Mouse (Mus musculus): ENCODE results near the gene Ddx39.

- TF ChIP-seq POLR2A (IDR thresholded peaks at IDR 0.05; ENCODE audit: control insufficient read depth in 1 of 2, insufficient read depth in 1 of 2, low read depth in 1 of 2, low read length in 2 of 2, poor library complexity in 1 of 2): no peak
- no peak for TF ChIP-seq E2F4 (IDR thresholded peaks at IDR 0.05; ENCODE audit: borderline replicate concordance, low read depth, low read length)
- TF ChIP-seq CTCF (IDR thresholded peaks at IDR 0.05 in 2 of 3, conservative IDR thresholded peaks at IDR 0.05 in 1 of 3; ENCODE audit: control insufficient read depth in 1 of 3, insufficient read depth in 1 of 3, low read depth in 2 of 3, low read length in 3 of 3, poor library complexity in 1 of 3, severe bottlenecking in 1 of 3): no peak
- TF ChIP-seq MXI1 (IDR thresholded peaks at IDR 0.05; ENCODE audit: low read depth, low read length): no peak
- no peak for TF ChIP-seq GATA1 (IDR thresholded peaks at IDR 0.05; ENCODE audit: low read depth, low read length)
- no peak for TF ChIP-seq ZKSCAN1 (IDR thresholded peaks at IDR 0.05; ENCODE audit: low read depth, low read length)
- TF ChIP-seq MYC (IDR thresholded peaks at IDR 0.05; ENCODE audit: low read depth, low read length): no peak
- TF ChIP-seq CHD2 (IDR thresholded peaks at IDR 0.05; ENCODE audit: low read length): no peak
- no peak for TF ChIP-seq BHLHE40 (IDR thresholded peaks at IDR 0.05; ENCODE audit: borderline replicate concordance, low read depth, low read length)
- no peak for TF ChIP-seq EP300 (IDR thresholded peaks at IDR 0.05; ENCODE audit: low read depth in 1 of 2, low read length in 2 of 2)
- no peak for TF ChIP-seq POLR2AphosphoS5 (IDR thresholded peaks at IDR 0.05; ENCODE audit: borderline replicate concordance, low read depth, low read length)
- TF ChIP-seq POLR2AphosphoS2 (IDR thresholded peaks at IDR 0.05; ENCODE audit: low read length): no peak
These were observed 7.4 kb upstream of the Ddx39 start for GRCm38 (mm10) chr8:83707554-83707953.
